Mouse (Mus musculus) left cerebral cortex, postnatal 14 days (tissue): Measurements from ENCODE around the gene Stk11. TPM values are rescaled to one million over a fixed set of nuclear protein-coding genes. Genes with fewer than 3 reads are reported as not detected.

Experiments used
- DNase-seq, 2 experiments: peaks; one replicate each; pipeline ENCODE4 v3.0.0; 2021 to 2022; ENCODE audit warnings: low spot score in 2 of 2, mixed read lengths in 1 of 2
- intact Hi-C: fragments of 180-260 bp; cut with DNase I; formaldehyde crosslinking; loops from one replicate; pipeline ENCODE4 v1.15.1; 2025
- total RNA-seq, 2 experiments: library from RNA; stranded (reverse); gene quantifications; 2 replicates each; pipeline ENCODE4 v1.2.3; 2021

Stk11 gene
- total RNA-seq, 2 experiments from 2014 or later = 86.2 to 90.8 TPM

DNA sequence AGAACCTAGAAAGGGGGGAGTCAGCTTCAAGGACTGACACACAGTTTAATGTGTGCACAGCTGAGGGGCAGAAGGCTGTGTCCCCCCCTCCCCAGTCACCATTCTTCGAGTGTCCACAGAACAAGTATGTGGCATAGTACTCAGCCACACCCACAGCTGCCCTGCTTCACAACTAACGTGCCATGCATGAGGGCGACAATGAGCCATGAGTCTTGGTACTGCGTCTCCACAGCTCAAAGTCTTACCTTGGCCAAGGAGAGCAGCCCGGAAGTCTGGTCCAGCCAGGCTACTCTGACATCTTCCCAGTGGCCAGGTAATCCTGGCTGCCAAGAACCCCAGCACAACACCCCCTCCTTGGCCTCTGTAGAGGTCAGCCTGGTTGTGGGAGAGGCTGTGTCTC lies 22.9 kb upstream of the Stk11 start:
- intact Hi-C loops = no loop called here
- DNase-seq = no peak

DNA sequence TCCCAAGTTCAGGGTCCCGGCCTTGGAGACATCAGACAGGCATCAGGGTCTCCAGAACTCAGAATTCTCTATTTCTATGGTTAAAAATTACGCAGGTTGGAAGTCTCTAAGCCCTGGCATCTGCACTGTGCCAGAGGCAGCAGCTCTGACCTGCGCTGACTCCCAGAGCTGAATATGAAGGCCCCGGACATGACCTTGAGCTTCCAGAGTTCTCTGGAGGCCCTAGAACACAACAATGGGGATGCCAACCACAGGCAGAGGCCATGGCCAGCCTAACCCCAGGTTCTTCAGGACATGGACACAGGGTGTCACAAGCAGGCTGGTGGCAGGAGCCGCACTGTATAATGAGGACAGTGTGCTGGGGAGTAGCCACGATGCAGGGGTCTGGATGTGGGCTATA lies 21.5 kb upstream of the Stk11 start:
- no peak for DNase-seq
- intact Hi-C loops = no loop called here

DNA sequence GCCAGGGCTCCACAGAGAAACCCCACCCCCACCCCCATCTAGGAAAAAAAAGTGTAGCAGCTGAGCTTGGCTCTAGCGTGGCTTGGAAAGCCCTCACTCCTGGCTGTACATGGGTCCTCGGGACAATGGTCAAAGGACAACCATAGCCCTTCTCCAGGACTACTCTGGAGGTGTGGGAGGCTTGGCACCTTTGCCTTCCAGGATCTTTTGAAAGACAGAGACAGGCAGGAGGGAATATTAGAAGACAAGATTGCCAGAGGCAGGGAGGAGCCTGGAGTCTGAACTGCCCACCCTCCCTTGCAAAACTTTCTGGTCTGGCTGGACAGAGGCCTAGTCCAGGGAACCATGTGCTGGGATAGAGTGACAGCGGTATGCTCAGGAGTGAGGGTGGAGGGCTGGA lies 20.9 kb upstream of the Stk11 start:
- intact Hi-C loops = no loop called here
- no peak for DNase-seq

DNA sequence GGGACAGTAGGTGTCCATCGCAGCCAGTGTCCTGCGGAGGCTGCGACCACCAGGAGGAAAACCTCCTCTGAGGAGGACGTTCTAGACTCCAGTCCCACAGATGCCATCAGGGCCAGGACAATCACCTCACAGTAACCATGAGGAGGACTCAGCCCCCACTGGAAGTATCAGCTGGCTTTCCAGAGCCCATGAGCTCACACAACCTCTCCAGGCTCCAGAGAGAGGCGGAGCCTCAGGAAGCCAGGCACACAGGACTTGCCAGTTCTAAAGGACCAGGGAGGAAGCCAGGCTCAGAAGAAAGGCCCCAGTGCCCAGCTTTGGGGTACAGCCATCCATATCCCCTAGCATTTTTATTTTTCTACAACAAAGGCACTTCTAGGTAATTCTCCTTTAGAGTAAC lies 20.1 kb upstream of the Stk11 start:
- no peak for DNase-seq
- intact Hi-C loops = no loop called here

DNA sequence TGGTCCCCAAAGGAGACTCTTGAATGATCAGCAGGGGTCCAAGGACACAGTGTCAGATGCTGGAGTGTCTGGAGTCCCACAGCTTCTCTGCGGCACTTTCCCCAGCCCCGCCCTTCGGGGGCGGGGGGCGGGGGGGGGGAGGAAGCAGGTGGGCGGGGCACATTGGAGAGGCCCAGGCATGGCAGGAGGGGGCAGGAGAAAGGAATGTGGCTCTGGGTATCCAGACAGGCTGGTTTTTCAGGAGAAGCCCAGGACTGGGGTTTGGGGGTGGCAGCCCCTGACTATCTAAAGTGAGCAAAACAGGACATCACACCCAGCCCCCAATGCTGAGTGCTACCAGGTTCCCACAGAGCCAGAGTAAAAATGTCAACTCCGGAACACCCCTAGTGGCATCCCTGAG lies 18.3 kb upstream of the Stk11 start:
- intact Hi-C loops = no loop called here
- DNase-seq = no peak

DNA sequence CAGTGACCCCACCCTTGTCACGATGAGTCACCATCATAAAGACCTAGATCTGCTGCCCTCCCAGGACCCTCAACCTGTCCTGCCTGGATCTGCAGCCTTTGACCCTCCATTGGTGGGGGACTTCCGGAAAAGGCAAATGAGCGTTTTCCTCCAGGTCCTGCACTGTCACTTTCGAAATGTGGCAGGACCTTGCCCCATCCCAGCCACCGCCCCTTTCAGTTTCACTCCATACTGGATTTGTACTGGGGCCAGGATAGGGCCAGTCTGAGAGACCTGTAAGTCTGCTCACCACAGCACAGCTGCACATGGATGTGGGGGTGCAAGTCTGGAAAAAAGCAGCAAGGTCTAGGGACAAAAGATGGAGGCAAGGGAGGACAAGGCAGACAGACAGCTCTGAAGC lies 17.0 kb upstream of the Stk11 start:
- no peak for DNase-seq
- intact Hi-C loops = no loop called here

DNA sequence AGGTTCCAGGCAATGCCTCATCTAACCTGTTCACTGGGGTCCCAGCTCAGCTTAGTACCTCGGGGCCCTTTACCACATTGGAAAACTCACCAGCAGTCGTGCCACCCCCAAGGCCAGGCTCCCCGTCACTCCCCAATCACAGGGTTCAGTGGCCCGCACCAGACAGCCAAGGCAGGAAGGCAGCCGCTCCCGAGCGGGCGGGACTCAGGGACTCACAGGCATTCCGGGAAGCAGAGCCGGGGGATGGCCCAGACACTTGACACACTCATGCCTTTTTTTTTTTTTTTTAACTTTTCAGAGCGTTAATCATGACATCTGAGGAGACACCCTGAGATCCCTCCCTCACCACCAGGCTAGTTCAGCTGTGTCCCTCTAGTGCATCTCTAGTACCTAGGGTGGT lies 14.6 kb upstream of the Stk11 start:
- DNase-seq = no peak
- intact Hi-C loops = no loop called here

DNA sequence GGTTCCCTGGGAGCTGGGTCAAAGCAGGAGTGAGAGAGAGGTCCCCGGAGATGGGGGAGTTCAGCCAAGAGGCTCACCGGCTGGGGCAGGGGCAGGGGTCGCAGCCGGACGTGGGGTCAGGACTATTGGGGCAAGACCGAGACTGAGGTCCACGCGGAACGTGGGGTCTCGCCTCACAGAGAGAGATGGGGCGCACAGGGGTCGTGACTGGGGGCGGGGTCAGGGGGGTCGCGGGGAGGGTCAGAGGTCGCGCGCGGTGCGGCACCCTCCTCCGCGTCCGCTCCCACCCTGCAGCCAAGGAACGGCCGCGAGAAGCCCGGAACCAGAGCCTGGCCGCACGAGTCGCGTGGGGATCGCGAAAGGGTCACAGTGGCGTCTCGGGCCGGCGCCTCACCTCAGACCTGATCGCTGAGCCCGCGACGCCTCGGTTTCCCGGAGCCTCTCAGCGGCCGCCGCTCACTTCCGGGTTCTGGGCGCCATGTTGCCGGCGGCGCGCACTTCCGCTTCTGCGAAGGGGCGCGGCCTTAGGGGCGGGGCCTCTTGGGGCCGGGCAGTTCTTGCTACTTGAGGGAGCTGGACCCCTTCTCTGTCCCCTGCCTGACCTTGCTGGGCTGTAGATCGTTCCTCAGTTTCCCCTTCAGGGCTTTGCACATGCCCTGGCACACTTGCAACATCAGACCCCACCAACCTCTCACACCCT lies 13.2 kb upstream of the Stk11 start:
- intact Hi-C loops = no loop called here
- peak; percentile 61 to 82 for DNase-seq

DNA sequence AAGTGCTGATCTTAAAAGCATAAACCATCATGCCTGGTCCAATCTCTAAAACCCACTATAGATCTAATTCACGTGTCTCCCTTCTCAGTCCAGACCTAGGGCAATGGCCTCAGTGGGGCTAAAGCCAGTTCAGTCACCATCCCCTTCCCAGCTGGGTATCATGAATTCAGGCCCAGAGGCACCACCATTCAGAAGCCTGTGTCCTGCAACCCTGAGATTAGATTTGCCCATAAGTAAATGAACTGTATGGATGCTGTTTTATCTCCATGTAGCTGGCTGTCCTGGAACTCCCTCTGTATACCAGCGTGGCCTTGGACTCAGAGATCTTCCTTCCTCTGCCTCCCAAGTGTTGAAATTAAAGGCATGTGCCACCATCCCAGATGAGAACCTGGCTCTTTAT lies 12.6 kb upstream of the Stk11 start:
- no peak for DNase-seq
- intact Hi-C loops = no loop called here

DNA sequence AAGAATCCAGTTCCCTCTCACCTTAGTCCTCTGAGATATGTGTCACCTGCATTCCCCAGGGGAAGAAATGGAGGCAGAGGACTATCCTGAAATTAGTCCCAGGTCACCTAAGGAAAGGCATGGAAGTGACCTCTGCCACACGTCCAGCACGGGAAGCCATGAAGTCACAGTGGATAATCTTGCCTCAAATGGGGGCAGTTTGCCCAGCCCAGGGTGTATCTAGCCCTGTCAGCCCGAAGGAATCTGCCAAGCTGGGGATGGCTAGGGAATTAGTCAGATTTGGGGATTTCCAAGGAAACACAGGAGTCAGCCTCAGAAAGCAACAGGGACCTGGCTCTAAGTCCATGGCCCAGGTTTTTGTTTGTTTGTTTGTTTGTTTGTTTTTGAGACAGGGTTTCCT lies 11.4 kb upstream of the Stk11 start:
- intact Hi-C loops = no loop called here
- no peak for DNase-seq

DNA sequence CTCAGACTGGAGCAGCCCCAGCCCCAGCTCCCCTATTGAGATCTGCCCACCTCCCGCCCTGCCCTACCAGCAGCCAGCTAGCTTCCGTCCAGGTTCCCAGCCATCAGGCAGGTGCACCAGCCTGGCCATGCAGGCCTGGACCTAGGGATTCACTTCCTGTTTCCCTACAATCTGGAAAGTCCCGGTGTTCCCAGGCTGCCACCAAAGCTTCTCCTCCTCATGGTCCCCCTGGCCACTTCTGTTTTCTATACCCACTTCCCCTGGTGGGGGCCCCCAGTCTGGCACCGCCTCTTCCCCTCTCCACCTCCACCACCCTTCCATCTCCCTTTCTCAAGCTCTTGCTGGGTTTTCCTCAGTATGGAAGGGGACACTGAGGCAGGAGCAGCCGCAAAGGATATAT lies 10.1 kb upstream of the Stk11 start, which contains the start of gene Sbno2:
Gene Sbno2, minus strand, starts transcription at position 112 of the 400 bp plus-strand sequence.
- DNase-seq = no peak
- intact Hi-C loops = no loop called here

DNA sequence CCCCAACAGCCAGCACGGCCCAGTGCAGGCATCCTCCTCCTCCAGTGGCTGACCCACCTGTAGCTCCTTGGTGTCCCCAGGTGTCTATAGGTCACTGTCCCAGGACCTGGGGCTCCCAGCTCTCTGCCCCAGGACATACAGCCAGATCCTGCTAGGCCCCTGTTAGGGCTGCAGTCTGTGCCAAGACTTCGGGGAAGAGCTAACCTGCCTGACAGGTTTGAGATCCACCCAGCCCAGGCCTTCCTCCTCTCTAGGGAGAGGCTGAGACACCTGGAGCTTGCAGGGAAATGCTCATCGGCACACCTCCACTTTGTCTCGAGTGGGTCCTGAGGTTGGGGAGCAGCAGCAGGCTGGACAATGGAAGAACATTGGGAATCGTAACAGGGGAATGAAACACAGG lies 9.7 kb upstream of the Stk11 start:
- intact Hi-C loops = no loop called here
- DNase-seq = no peak

DNA sequence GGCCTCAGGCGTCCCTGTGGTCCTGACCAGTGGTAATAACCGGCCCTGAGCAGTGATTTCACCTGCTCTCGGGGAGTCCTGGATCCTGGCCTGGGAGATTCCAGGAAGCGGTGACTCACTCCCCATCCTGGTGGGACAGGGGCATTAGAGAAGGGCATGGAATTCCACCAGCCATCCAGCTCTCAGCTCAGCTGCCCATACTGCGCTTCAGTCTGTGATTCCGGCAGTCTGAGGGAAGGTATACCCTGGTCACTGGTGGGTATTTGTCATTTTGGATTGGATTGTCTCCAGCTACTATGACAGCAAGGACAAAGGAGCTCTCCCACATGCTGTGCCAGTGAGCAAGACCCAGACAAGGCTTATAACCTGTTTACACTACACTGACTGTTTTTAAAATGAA lies 7.9 kb upstream of the Stk11 start:
- intact Hi-C loops = no loop called here
- DNase-seq = no peak

DNA sequence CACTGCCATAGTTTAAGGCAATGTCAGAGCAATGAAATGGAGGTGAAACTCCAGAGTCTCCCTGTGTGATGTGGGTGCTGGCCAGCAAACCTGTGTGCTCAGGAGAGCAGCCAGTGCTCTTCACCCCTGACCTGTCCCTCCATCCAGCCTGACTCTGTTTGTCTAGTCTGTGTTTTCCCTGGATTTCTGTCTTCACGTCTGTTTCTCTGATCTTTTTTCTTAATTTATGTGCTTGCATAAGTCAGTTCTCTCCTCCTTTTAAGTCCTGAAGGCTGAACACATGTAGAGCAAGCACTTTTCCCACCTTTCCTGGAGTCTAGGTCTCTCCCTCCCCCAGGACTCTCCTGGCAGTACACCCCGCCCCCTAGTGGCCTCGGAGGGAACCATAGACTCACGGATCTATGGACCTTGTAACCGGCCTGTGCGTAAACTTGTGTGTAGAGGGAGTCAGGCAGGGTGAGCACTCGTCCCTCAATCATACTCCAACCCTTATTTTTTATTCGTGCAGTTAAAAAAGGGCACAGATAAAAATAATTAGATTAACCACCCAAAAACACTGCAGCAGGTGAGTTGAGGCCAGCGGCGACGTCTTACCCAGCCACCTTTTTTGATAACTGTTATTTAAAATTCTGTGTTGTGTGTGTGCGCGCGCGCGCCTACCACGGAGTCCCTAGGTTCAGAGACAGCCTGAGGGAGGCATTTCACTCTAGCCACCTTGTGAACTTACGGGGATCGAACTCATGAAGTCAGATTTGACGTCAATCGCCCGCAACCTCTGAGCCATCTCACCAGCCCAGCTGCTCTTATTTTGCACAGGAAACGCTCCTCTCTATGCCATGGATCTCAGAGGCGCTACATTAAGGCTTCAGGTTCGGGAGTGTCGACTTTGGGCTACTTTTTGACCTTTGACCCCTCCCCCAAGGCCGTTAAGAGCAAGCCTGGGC lies 990 bp upstream of the Stk11 start:
- peak; percentile 89 for DNase-seq
- intact Hi-C loops = loop anchor here (1.0 to 5.0 kb wide), 2 partner anchors 60 to 117 kb away; partner anchors contain the start of gene Abca7

DNA sequence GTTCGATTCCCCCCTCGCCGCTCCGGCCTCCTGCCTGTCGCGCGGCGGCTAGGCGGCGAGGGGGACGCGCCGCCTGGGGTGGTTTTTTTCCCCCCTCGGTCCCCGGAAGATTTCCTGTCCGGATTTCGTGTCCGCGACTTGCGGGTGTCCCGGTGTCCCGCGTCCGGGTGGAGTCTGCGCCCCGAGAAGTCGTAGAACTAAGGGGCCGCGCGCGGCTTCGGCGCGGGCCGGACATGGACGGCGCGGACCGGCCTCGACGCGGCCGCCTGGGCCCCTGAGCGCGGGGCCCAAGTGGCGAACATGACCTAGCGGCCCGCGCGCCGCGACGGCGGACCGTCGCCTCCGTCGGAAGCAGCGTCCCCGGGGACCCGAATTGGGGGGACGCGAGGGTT lies 337 bp downstream of the Stk11 start:
- intact Hi-C loops = no loop called here
- DNase-seq = no peak

DNA sequence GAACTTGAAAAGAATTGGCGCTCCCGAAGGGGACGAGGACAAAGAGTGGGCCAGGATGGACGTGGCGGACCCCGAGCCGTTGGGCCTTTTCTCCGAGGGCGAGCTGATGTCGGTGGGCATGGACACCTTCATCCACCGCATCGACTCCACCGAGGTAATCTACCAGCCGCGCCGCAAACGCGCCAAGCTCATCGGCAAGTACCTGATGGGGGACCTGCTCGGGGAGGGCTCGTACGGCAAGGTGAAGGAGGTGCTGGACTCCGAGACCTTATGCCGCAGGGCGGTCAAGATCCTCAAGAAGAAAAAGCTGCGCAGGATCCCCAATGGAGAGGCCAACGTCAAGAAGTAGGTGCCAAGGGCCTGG lies 942 bp downstream of the Stk11 start:
- no peak for DNase-seq
- intact Hi-C loops = no loop called here

DNA sequence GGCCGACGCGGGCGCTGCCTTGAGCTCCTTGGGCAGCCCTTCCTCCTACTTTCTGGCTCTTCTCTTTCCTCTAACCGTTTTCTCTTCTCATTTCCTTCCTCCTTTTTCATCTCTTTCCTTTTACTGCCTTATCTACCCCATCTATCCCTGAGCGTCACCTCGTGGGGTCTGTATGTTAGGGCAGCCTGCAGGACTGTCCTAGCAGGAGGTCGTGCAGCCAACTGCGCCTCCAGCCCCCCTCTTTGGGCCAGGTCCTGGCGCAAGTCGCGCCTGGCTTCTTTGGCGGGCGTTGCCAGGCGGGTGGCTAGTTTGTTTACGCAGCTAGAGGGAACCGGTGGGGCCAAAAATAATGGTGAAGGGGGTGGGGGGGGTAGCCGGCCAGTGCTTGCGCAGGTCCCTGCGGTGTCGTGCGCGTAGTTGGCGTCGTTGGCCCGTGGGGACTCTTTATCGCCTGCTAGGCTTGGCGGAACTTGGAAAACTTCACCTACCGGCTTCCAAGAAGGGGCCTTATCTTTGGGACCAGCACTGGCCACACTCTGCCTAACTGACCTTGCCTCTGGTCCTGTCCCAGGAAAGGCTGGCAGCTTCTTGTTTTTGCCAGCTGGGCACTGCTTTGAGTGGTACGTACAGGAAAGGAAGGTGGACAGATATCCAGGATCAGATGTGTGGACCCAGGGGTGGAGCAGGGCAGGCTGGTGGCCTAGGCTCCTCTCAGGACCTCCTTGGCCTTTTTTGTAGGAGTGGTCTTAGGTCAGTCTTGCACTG lies 1.5 kb downstream of the Stk11 start:
- intact Hi-C loops = no loop called here
- no peak for DNase-seq

DNA sequence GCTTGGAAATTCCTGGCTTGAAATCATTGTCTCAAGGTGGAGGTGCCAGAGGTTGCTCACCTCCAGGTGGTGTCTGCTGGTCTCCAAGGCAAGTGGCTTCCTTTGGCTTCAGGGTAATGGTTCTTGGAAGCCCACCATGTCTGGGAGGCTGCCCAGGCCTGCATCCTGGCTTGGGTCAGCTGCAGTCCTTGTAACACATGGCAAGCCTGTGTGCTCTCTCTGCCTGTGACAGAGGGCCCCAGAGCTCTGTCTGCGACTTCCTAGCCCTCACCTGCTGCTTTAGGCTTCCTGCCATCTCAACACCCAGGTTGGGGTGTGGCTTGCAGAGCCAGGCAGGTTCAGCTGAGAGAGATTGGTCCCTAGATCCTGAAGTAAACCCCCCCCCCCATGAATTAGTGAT lies 2.1 kb downstream of the Stk11 start:
- DNase-seq = no peak
- intact Hi-C loops = no loop called here

DNA sequence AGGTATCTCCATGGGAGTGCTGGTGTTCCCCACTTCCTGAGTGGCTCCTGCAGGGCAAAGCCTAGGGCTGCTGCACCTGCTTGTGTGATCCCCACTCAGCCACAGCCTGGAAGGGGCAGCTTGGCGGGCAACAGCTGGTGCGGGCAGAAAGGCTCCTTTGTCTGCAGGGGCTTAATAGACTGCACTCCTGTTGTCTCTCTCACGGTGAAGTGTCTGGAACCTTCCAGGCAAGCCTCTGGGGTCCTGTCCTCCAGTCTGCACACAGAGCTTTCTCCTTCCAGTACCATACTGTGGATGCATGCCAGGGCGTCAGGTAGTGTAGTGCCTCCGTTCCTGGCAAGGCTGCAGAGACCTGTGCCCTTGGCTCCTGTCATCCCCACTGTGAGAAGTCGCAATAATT lies 2.9 kb downstream of the Stk11 start:
- no peak for DNase-seq
- intact Hi-C loops = no loop called here

DNA sequence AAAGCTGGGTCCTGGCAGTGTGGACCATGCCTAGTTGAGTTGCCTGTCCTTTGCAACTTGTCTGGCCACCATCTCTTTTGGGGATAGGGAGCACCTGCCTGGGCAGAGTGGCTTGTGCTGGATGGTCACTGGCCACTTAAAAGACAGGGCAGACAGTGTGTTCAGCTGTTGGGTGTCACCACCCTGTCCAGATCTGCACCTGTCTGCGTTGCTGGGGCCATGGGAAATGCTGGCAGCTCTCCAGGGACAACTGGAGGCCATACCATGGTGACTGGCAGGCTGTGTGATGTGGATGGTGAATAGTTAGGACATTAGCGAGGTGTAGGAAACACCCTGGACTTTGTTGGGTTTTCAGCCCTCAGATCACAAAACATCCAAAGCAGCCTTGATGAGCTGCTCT lies 4.5 kb downstream of the Stk11 start:
- DNase-seq = no peak
- intact Hi-C loops = no loop called here
